Mouse (Mus musculus): Measurements from ENCODE around the gene Rapgef1.

GRCm38 (mm10) chr2:29624091-29624608 lies 4.6 kb downstream of the Rapgef1 start:
- TF ChIP-seq CTCF (IDR thresholded peaks at IDR 0.05) (no peak), EP300 (IDR thresholded peaks at IDR 0.05) (no peak)

Measured in lung, postnatal 0 days (tissue).